10 mouse cellular contexts compared by ENCODE assay signal in genomic region chr10:128413076-128413475, GRCm38 (mm10). TPM values are rescaled to one million over a fixed set of nuclear protein-coding genes. Genes with fewer than 3 reads are reported as not detected.
A peak's percentile ranks its signal among the peaks of the same experiment; 100 is the strongest.
DNase-seq lines count a peak whose midpoint lies in the region; ATAC-seq lines count a peak whose summit lies in the region.
"Had no signal": no experiment of that assay in that cellular context is flagged by ENCODE, and none has a peak within 500 bp of the region (broad histone marks: within the 10 kb centered on the region; RNA-seq: fewer than 3 reads in every experiment).

No protein-coding gene starts in this region.

- 71% methylated on average over 1 of the region's 1 CpGs for WGBS in liver, embryonic 11.5 days
- 57% methylated on average over 1 of the region's 1 CpGs for WGBS in forebrain, embryonic 11.5 days
- WGBS in limb, embryonic 12.5 days: 69% methylated on average over 1 of the region's 1 CpGs
- 75% methylated on average over 1 of the region's 1 CpGs for WGBS in neural tube, embryonic 14.5 days

- H3K4me3 ChIP-seq in liver, embryonic 11.5 days (ENCODE audit: low read depth, low read length): peak overlapping the region; percentile 79
- no peak overlapping the region for H3K4me3 ChIP-seq in forebrain, embryonic 11.5 days (ENCODE audit: low read depth, low read length)
- H3K4me3 ChIP-seq in limb, embryonic 12.5 days (replicated peaks): no peak overlapping the region; the same call in 1 of the 2 replicates
- peak overlapping the region; percentile 95; the same call in 1 of the 2 replicates for H3K4me3 ChIP-seq in neural tube, embryonic 14.5 days (ENCODE audit: low read depth, low read length)

- no peak overlapping the region for H3K27ac ChIP-seq in liver, embryonic 11.5 days (ENCODE audit: low read depth, low read length)
- no peak overlapping the region for H3K27ac ChIP-seq in forebrain, embryonic 11.5 days (ENCODE audit: low read depth, low read length)
- H3K27ac ChIP-seq in limb, embryonic 12.5 days: no peak overlapping the region
- no peak overlapping the region for H3K27ac ChIP-seq in neural tube, embryonic 14.5 days (ENCODE audit: low read depth, low read length)
- H3K27ac ChIP-seq: left cerebral cortex, adult 2 months had no signal

- DNase-seq in liver, embryonic 11.5 days (ENCODE audit: low spot score): no peak
- DNase-seq in liver: no peak
- DNase-seq in forebrain, embryonic 11.5 days (ENCODE audit: low spot score): no peak
- DNase-seq in frontal cortex, postnatal 14 days (ENCODE audit: low spot score in 2 of 2): no peak
- DNase-seq in layer of hippocampus, adult 8-10 months (ENCODE audit: low spot score in 2 of 2): no peak

- no peaks in the 10 kb centered on the region for H3K9me3 ChIP-seq in liver, embryonic 11.5 days (ENCODE audit: control insufficient read depth, low read length)
- H3K9me3 ChIP-seq in forebrain, embryonic 11.5 days (ENCODE audit: control insufficient read depth, low read length): no peaks in the 10 kb centered on the region
- H3K9me3 ChIP-seq in limb, embryonic 12.5 days: no peaks in the 10 kb centered on the region
- no peaks in the 10 kb centered on the region for H3K9me3 ChIP-seq in neural tube, embryonic 14.5 days (ENCODE audit: control insufficient read depth, low read length)

- ATAC-seq in liver, embryonic 11.5 days (replicated peaks; ENCODE audit: low FRiP score): no peak
- no peak for ATAC-seq in forebrain, embryonic 11.5 days (replicated peaks; ENCODE audit: low FRiP score)
- no peak for ATAC-seq in limb, embryonic 12.5 days (ENCODE audit: insufficient number of reproducible peaks, insufficient read depth, low FRiP score, low TSS enrichment, low read depth)
- ATAC-seq in neural tube, embryonic 14.5 days (ENCODE audit: low read depth): no peak
- no peak for ATAC-seq in activated CD4-positive, CD25-positive, alpha-beta regulatory T cell, adult 4 months
- ATAC-seq: Patski had no signal

- H3K36me3 ChIP-seq in liver, embryonic 11.5 days (ENCODE audit: control insufficient read depth, insufficient read depth, low read length): peaks cover 15% of the 10 kb centered on the region; the same call in 1 of the 2 replicates
- H3K36me3 ChIP-seq in forebrain, embryonic 11.5 days (ENCODE audit: control insufficient read depth, insufficient read depth, low read length): no peaks in the 10 kb centered on the region; the same call in 1 of the 2 replicates
- peaks cover 50% of the 10 kb centered on the region for H3K36me3 ChIP-seq in limb, embryonic 12.5 days
- peaks cover 15% of the 10 kb centered on the region for H3K36me3 ChIP-seq in neural tube, embryonic 14.5 days (ENCODE audit: control insufficient read depth, insufficient read depth, low read length)

- peaks cover 34% of the 10 kb centered on the region for H3K4me1 ChIP-seq in liver, embryonic 11.5 days (replicated peaks; ENCODE audit: control insufficient read depth, insufficient read depth, low read length)
- H3K4me1 ChIP-seq in forebrain, embryonic 11.5 days (replicated peaks; ENCODE audit: control insufficient read depth, insufficient read depth, low read length): peaks cover 13% of the 10 kb centered on the region
- peaks cover 35% of the 10 kb centered on the region for H3K4me1 ChIP-seq in limb, embryonic 12.5 days (replicated peaks)
- H3K4me1 ChIP-seq in neural tube, embryonic 14.5 days (ENCODE audit: control insufficient read depth, insufficient read depth, low read length): peaks cover 30% of the 10 kb centered on the region

- H3K9ac ChIP-seq in liver, embryonic 11.5 days (ENCODE audit: low read depth, low read length): no peak overlapping the region
- H3K9ac ChIP-seq in forebrain, embryonic 11.5 days (ENCODE audit: low read length): peak overlapping the region; percentile 84
- no peak overlapping the region for H3K9ac ChIP-seq in limb, embryonic 12.5 days (replicated peaks)
- H3K9ac ChIP-seq in neural tube, embryonic 14.5 days (replicated peaks; ENCODE audit: low read depth, low read length): no peak overlapping the region

- H3K27me3 ChIP-seq in liver, embryonic 11.5 days (replicated peaks; ENCODE audit: control insufficient read depth, insufficient read depth, low read length): no peaks in the 10 kb centered on the region
- no peaks in the 10 kb centered on the region for H3K27me3 ChIP-seq in forebrain, embryonic 11.5 days (ENCODE audit: control insufficient read depth, insufficient read depth, low read length)
- no peaks in the 10 kb centered on the region for H3K27me3 ChIP-seq in limb, embryonic 12.5 days
- H3K27me3 ChIP-seq in neural tube, embryonic 14.5 days (ENCODE audit: control insufficient read depth, insufficient read depth, low read length): no peaks in the 10 kb centered on the region
- H3K27me3 ChIP-seq: Patski had no signal

- H3K4me2 ChIP-seq in liver, embryonic 11.5 days: peak overlapping the region; percentile 100
- peak overlapping the region; percentile 96; the same call in 1 of the 2 replicates for H3K4me2 ChIP-seq in forebrain, embryonic 11.5 days (ENCODE audit: low read depth, low read length, severe bottlenecking)
- H3K4me2 ChIP-seq in limb, embryonic 12.5 days: peak overlapping the region; percentile 95; the same call in 1 of the 2 replicates
- H3K4me2 ChIP-seq in neural tube, embryonic 14.5 days (ENCODE audit: low read depth, low read length): peak overlapping the region; percentile 99

RNA-seq across cellular contexts. Expression of gene Rnf41, which starts 1.6 kb away (rescaled TPM):
- 19.1 and 20.4 TPM in 2 replicates for polyA plus RNA-seq in liver, embryonic 11.5 days (2014; fragmentation: Nextera tagmentation; extraction: Ambion mirVana)
- polyA plus RNA-seq in forebrain, embryonic 11.5 days (2014; fragmentation: Nextera tagmentation; extraction: Ambion mirVana): 41.5 and 47.9 TPM in 2 replicates
- 42.5 TPM in 2 replicates for polyA plus RNA-seq in limb, embryonic 12.5 days (2016; fragmentation: Nextera tagmentation; extraction: Ambion mirVana)
- 64.5 and 71.2 TPM in 2 replicates for polyA plus RNA-seq in neural tube, embryonic 14.5 days (2014; fragmentation: Nextera tagmentation; extraction: Ambion mirVana)
- polyA plus RNA-seq in activated CD4-positive, CD25-positive, alpha-beta regulatory T cell, adult 4 months (2017; shearing (Covaris generic)): 10 to 100 TPM; 26.1 to 39.3 TPM
- total RNA-seq in layer of hippocampus, adult 8-10 months (2022): 10 to 100 TPM; 71.7 to 79.9 (median 75.7) TPM

RNA-seq across cellular contexts. Expression of gene Nabp2, which starts 1.8 kb away (rescaled TPM):
- polyA plus RNA-seq in liver, embryonic 11.5 days (2014; fragmentation: Nextera tagmentation; extraction: Ambion mirVana): 101 and 104 TPM in 2 replicates
- polyA plus RNA-seq in forebrain, embryonic 11.5 days (2014; fragmentation: Nextera tagmentation; extraction: Ambion mirVana): 151 TPM in 2 replicates
- 65.1 and 65.2 TPM in 2 replicates for polyA plus RNA-seq in limb, embryonic 12.5 days (2016; fragmentation: Nextera tagmentation; extraction: Ambion mirVana)
- polyA plus RNA-seq in neural tube, embryonic 14.5 days (2014; fragmentation: Nextera tagmentation; extraction: Ambion mirVana): 131 and 140 TPM in 2 replicates
- polyA plus RNA-seq in activated CD4-positive, CD25-positive, alpha-beta regulatory T cell, adult 4 months (2017; shearing (Covaris generic)): 10 to 100 TPM; 75.0 to 81.0 TPM
- total RNA-seq in layer of hippocampus, adult 8-10 months (2022): 100 to 1,000 TPM in 2 of 4 experiments, 10 to 100 TPM in 2; 94.4 to 107 (median 100) TPM

RNA-seq across cellular contexts. Expression of gene Slc39a5, which starts 12.0 kb away (rescaled TPM):
- 16.5 and 17.6 TPM in 2 replicates for polyA plus RNA-seq in liver, embryonic 11.5 days (2014; fragmentation: Nextera tagmentation; extraction: Ambion mirVana)
- 0.24 TPM in 1 of 2 replicates, not detected in the other for polyA plus RNA-seq in forebrain, embryonic 11.5 days (2014; fragmentation: Nextera tagmentation; extraction: Ambion mirVana)
- polyA plus RNA-seq in limb, embryonic 12.5 days (2016; fragmentation: Nextera tagmentation; extraction: Ambion mirVana): not detected in 2 replicates
- polyA plus RNA-seq in neural tube, embryonic 14.5 days (2014; fragmentation: Nextera tagmentation; extraction: Ambion mirVana): 0.44 TPM in 1 of 2 replicates, not detected in the other
- not detected for polyA plus RNA-seq in activated CD4-positive, CD25-positive, alpha-beta regulatory T cell, adult 4 months (2017; shearing (Covaris generic))
- under 1 TPM in 3 of 4 experiments, not detected in 1; 0.35 to 0.45 (median 0.43) TPM for total RNA-seq in layer of hippocampus, adult 8-10 months (2022)
- total RNA-seq: left cerebral cortex, adult 2 months had no signal

RNA-seq across cellular contexts. Expression of gene Ankrd52, which starts 36.2 kb away (rescaled TPM):
- polyA plus RNA-seq in liver, embryonic 11.5 days (2014; fragmentation: Nextera tagmentation; extraction: Ambion mirVana): 12.2 and 13.4 TPM in 2 replicates
- 13.3 and 15.4 TPM in 2 replicates for polyA plus RNA-seq in forebrain, embryonic 11.5 days (2014; fragmentation: Nextera tagmentation; extraction: Ambion mirVana)
- 13.5 and 14.8 TPM in 2 replicates for polyA plus RNA-seq in limb, embryonic 12.5 days (2016; fragmentation: Nextera tagmentation; extraction: Ambion mirVana)
- polyA plus RNA-seq in neural tube, embryonic 14.5 days (2014; fragmentation: Nextera tagmentation; extraction: Ambion mirVana): 11.6 and 14.0 TPM in 2 replicates
- polyA plus RNA-seq in activated CD4-positive, CD25-positive, alpha-beta regulatory T cell, adult 4 months (2017; shearing (Covaris generic)): 1 to 10 TPM; 2.6 to 4.5 TPM
- total RNA-seq in layer of hippocampus, adult 8-10 months (2022): 10 to 100 TPM; 46.3 to 57.3 (median 50.2) TPM

RNA-seq across cellular contexts. Expression of gene Coq10a, which starts 44.3 kb away (rescaled TPM):
- 8.4 and 10.5 TPM in 2 replicates for polyA plus RNA-seq in liver, embryonic 11.5 days (2014; fragmentation: Nextera tagmentation; extraction: Ambion mirVana)
- 21.0 and 23.1 TPM in 2 replicates for polyA plus RNA-seq in forebrain, embryonic 11.5 days (2014; fragmentation: Nextera tagmentation; extraction: Ambion mirVana)
- 15.5 and 15.8 TPM in 2 replicates for polyA plus RNA-seq in limb, embryonic 12.5 days (2016; fragmentation: Nextera tagmentation; extraction: Ambion mirVana)
- polyA plus RNA-seq in neural tube, embryonic 14.5 days (2014; fragmentation: Nextera tagmentation; extraction: Ambion mirVana): 51.3 and 52.7 TPM in 2 replicates
- polyA plus RNA-seq in activated CD4-positive, CD25-positive, alpha-beta regulatory T cell, adult 4 months (2017; shearing (Covaris generic)): 10 to 100 TPM; 14.3 to 20.3 TPM
- 10 to 100 TPM; 47.5 to 57.4 (median 51.9) TPM for total RNA-seq in layer of hippocampus, adult 8-10 months (2022)

Comparison
In these comparisons a context has a peak if more than half of its experiments do, and no peak if none do; other contexts are left out.
1. H3K4me3 ChIP-seq: peak in liver, embryonic 11.5 days (single experiment) and neural tube, embryonic 14.5 days (single experiment); none in forebrain, embryonic 11.5 days (single experiment) and limb, embryonic 12.5 days (single experiment).
2. RNA of gene Slc39a5, which starts 12.0 kb away (polyA plus RNA-seq): 16.5 to 17.6 TPM in liver, embryonic 11.5 days; 0.44 TPM in neural tube, embryonic 14.5 days, not detected in activated CD4-positive, CD25-positive, alpha-beta regulatory T cell, adult 4 months, 0.24 TPM in forebrain, embryonic 11.5 days and not detected in limb, embryonic 12.5 days; every median in the first group is over 10 times any median in the second.
3. Peak in every context shown above with its lines, with median percentiles within 50 percentile points of each other: H3K4me2 ChIP-seq.